Mouse (Mus musculus) megakaryocyte-erythroid progenitor cell, adult 5 weeks (primary cell): ENCODE results near the gene Vac14. TPM values are rescaled to one million over a fixed set of nuclear protein-coding genes. Genes with fewer than 3 reads are reported as not detected.

Experiments
- polyA plus RNA-seq: library from polyadenylated mRNA; stranded (reverse); fragments of >175 nt; gene quantifications from 2 replicates; pipeline ENCODE4 v1.2.3, GENCODE M21; 2012

Gene Vac14
- 75.4 and 75.6 TPM in 2 replicates for polyA plus RNA-seq

GRCm38 (mm10) chr8:110618391-110619207, at the start of gene Vac14:
Vac14 (plus strand) TSS chr8:110618585.

GRCm38 (mm10) chr8:110720685-110721598, 102.6 kb downstream of the Vac14 start, which contains the start of gene Mtss1l:
Mtss1l (plus strand) TSS chr8:110721476.

Other genes with a start within 250 kb of the Vac14 start
- 5.6 and 11.5 TPM in 2 replicates for gene Mtss1l, start 102.9 kb downstream of the Vac14 start, polyA plus RNA-seq
- gene Il34, start 187.3 kb downstream of the Vac14 start, polyA plus RNA-seq = not detected in 2 replicates
- 12.8 and 18.4 TPM in 2 replicates for gene Cog4, start 228.0 kb downstream of the Vac14 start, polyA plus RNA-seq
- 9.8 and 10.7 TPM in 2 replicates for gene Sf3b3, start 228.2 kb downstream of the Vac14 start, polyA plus RNA-seq